Mouse (Mus musculus) neural tube, embryonic 15.5 days (tissue): ENCODE measurements around the gene Klrc1. TPM values are rescaled to one million over a fixed set of nuclear protein-coding genes. Genes with fewer than 3 reads are reported as not detected.

Experiments
- ATAC-seq: fragments of 200-750 bp; cut with Nextera tagmentation; 2 replicates; pipeline ENCODE4 v1.8.0; 2017; ENCODE audit warnings: mild to moderate bottlenecking, moderate TSS enrichment, moderate library complexity; ENCODE audit not compliant: low FRiP score
- H3K27ac ChIP-seq: fragments of 300-500 bp; sonication (generic); replicated peaks from 2 replicates; pipeline ENCODE4 v1.5.1; 2015; ENCODE audit warnings: mild to moderate bottlenecking, inconsistent platforms
- H3K27me3 ChIP-seq: fragments of 300-500 bp; sonication (generic); replicated peaks from 2 replicates; pipeline ENCODE4 v1.6.1; 2015; ENCODE audit warnings: inconsistent platforms
- H3K36me3 ChIP-seq: fragments of 300-500 bp; sonication (generic); 2 replicates; pipeline ENCODE4 v1.6.1; 2015; ENCODE audit warnings: inconsistent platforms
- H3K4me1 ChIP-seq: fragments of 300-500 bp; sonication (generic); 2 replicates; pipeline ENCODE4 v1.6.1; 2015; ENCODE audit warnings: inconsistent platforms
- H3K4me2 ChIP-seq: fragments of 300-500 bp; sonication (generic); 2 replicates; pipeline ENCODE4 v1.6.1; 2015; ENCODE audit warnings: inconsistent platforms, mild to moderate bottlenecking, moderate library complexity
- H3K4me3 ChIP-seq: fragments of 300-500 bp; sonication (generic); replicated peaks from 2 replicates; pipeline ENCODE4 v1.5.1; 2015; ENCODE audit warnings: mild to moderate bottlenecking, inconsistent platforms
- H3K9ac ChIP-seq: fragments of 300-500 bp; sonication (generic); replicated peaks from 2 replicates; pipeline ENCODE4 v1.6.1; 2015; ENCODE audit warnings: mild to moderate bottlenecking, inconsistent platforms
- H3K9me3 ChIP-seq: fragments of 300-500 bp; sonication (generic); replicated peaks from 2 replicates; pipeline ENCODE4 v1.6.1; 2016; ENCODE audit warnings: inconsistent platforms
- WGBS: fragments of 180-500 bp; shearing (Covaris S2); methylation state at CpG from one replicate; pipeline ENCODE4 v1.1.7; 2015; ENCODE audit warnings: mixed read lengths; 5-methylcytosine and 5-hydroxymethylcytosine counted together
- microRNA-seq: library from miRNA; unstranded; fragments of <30 nt; microRNA quantifications from one replicate; pipeline ENCODE4, GENCODE M21; 2017
- polyA plus RNA-seq: library from polyadenylated mRNA; unstranded; fragments of >200 nt; fragmentation: Nextera tagmentation; extraction: Ambion mirVana; gene quantifications from 2 replicates; pipeline ENCODE4 v1.2.1, GENCODE M21; 2015

Klrc1 gene
- polyA plus RNA-seq, 1 experiment from 2014 or later: not detected

DNA sequence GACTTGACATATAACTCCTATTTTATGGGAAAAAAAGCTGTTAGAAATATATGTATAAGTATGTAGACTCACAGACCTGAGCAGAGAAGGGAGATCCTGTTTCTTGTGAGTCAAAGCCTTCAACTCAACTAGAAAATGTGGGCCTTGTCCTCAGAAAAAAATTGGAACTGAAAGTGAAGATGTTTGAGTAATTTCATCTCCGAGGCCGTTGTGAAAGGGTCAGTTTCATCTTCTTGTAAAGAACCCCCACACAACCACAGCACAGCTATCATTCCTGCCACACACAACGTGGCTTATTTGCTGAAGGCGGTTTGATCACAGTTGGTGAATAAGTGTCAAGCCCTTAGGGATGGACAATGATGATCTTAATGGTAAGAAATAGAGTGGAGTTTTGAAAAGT is 55.0 kb downstream of the Klrc1 start, which contains the start of gene Klrk1:
Gene Klrk1, minus strand, starts transcription at position 130 of the 400 bp plus-strand sequence.
- Histone ChIP-seq H3K4me3 (no peak within 1 kb of the TSS), H3K9me3 (no peaks in the 10 kb centered on the region), H3K4me2 (no peak within 1 kb of the TSS), H3K4me1 (no peaks in the 10 kb centered on the region), H3K27ac (no peak within 1 kb of the TSS), H3K27me3 (no peaks in the 10 kb centered on the region), H3K9ac (no peak within 1 kb of the TSS), H3K36me3 (no peaks in the 10 kb centered on the region)
- WGBS: 86% methylated on average over 4 of the region's 4 CpGs
- ATAC-seq: no peak

Small RNAs within 50 kb of the gene (microRNA-seq; reads per million reads assigned to microRNA genes)
- not detected for gene Mir680-1

Other genes with a start within 250 kb of the Klrc1 start
- 1.9 and 2.6 TPM in 2 replicates for gene Clec1a, start 227.0 kb downstream of the Klrc1 start, polyA plus RNA-seq
- gene Olr1, start 171.8 kb downstream of the Klrc1 start, polyA plus RNA-seq: 0.04 TPM in 1 of 2 replicates, not detected in the other
- 0.10 TPM in 1 of 2 replicates, not detected in the other for gene Tmem52b, start 166.4 kb downstream of the Klrc1 start, polyA plus RNA-seq
- gene Gabarapl1, start 145.8 kb downstream of the Klrc1 start, polyA plus RNA-seq: 189 and 223 TPM in 2 replicates
- 0.10 TPM in 1 of 2 replicates, not detected in the other for gene Klre1, start 101.1 kb downstream of the Klrc1 start, polyA plus RNA-seq
- gene Klrd1, start 87.2 kb downstream of the Klrc1 start, polyA plus RNA-seq: 2.3 TPM in 1 of 2 replicates, not detected in the other
- gene Klrk1, start 55.1 kb downstream of the Klrc1 start, polyA plus RNA-seq: 0.20 and 1.5 TPM in 2 replicates
- gene Klrc3, start 35.6 kb downstream of the Klrc1 start, polyA plus RNA-seq: not detected in 2 replicates
- 0.46 TPM in 1 of 2 replicates, not detected in the other for gene Klrc2, start 18.3 kb downstream of the Klrc1 start, polyA plus RNA-seq
- 0.37 TPM in 1 of 2 replicates, not detected in the other for gene Klri1, start 38.2 kb upstream of the Klrc1 start, polyA plus RNA-seq
- 0.15 TPM in 1 of 2 replicates, not detected in the other for gene Klri2, start 61.5 kb upstream of the Klrc1 start, polyA plus RNA-seq
- gene Gm156, start 105.3 kb upstream of the Klrc1 start, polyA plus RNA-seq: not detected in 2 replicates
- gene Gm17631, start 183.7 kb upstream of the Klrc1 start, polyA plus RNA-seq: not detected in 2 replicates
- not detected in 2 replicates for gene Klra17, start 197.7 kb upstream of the Klrc1 start, polyA plus RNA-seq
- 0.65 TPM in 1 of 2 replicates, not detected in the other for gene Klra5, start 238.7 kb upstream of the Klrc1 start, polyA plus RNA-seq